Mouse (Mus musculus) large intestine, adult 2 months (tissue): ENCODE measurements around the gene Cdc37. TPM values are rescaled to one million over a fixed set of nuclear protein-coding genes. Genes with fewer than 3 reads are reported as not detected.

Source experiments
- DNase-seq: peaks from one replicate; pipeline ENCODE4 v3.0.0-alpha.2; 2012; ENCODE audit warnings: low read depth, low spot score
- WGBS: fragments of 180-500 bp; shearing (Covaris S2); methylation state at CpG from one replicate; pipeline ENCODE4 v1.1.7; 2018; 5-methylcytosine and 5-hydroxymethylcytosine counted together
- polyA plus RNA-seq: library from polyadenylated mRNA; depleted of rRNA; stranded (reverse); fragments of >200 nt; gene quantifications from 2 replicates; pipeline ENCODE4 v1.2.3, GENCODE M21; 2012

Cdc37 gene
- polyA plus RNA-seq, 1 experiment = 46.1 TPM

GRCm38 (mm10) chr9:21141922-21142321, 7.9 kb downstream of the Cdc37 start:
- no peak for DNase-seq
- WGBS = 78% methylated on average over 14 of the region's 14 CpGs

- no peak for DNase-seq
- 28% methylated on average over 4 of the region's 4 CpGs for WGBS
Observed at GRCm38 (mm10) chr9:21138386-21138785, 11.4 kb downstream of the Cdc37 start.

- peak; percentile 60 for DNase-seq
- 48% methylated on average over 3 of the region's 3 CpGs for WGBS
Observed at GRCm38 (mm10) chr9:21137229-21137628, 12.6 kb downstream of the Cdc37 start.

- 66% methylated on average over 6 of the region's 6 CpGs for WGBS
- DNase-seq = no peak
Observed at GRCm38 (mm10) chr9:21136401-21136800, 13.4 kb downstream of the Cdc37 start.

GRCm38 (mm10) chr9:21135941-21136381, 13.8 kb downstream of the Cdc37 start:
- WGBS = 28% methylated on average over 1 of the region's 1 CpGs
- DNase-seq = no peak

GRCm38 (mm10) chr9:21135329-21135890, 14.4 kb downstream of the Cdc37 start:
- no peak for DNase-seq

GRCm38 (mm10) chr9:21134595-21135328, 15.0 kb downstream of the Cdc37 start:
- no peak for DNase-seq
- 52% methylated on average over 9 of the region's 9 CpGs for whole genome bisulfite sequencing

More at GRCm38 (mm10) chr9:21135329-21135890, 14.4 kb downstream of the Cdc37 start:
- WGBS = 73% methylated on average over 4 of the region's 4 CpGs

- DNase-seq = no peak
- WGBS = 61% methylated on average over 9 of the region's 9 CpGs
Observed at GRCm38 (mm10) chr9:21133064-21133707, 16.6 kb downstream of the Cdc37 start.

GRCm38 (mm10) chr9:21132102-21132775, 17.5 kb downstream of the Cdc37 start:
- 67% methylated on average over 12 of the region's 12 CpGs for WGBS
- no peak for DNase-seq

GRCm38 (mm10) chr9:21131059-21131956, 18.5 kb downstream of the Cdc37 start, which contains the start of gene Tyk2:
Gene Tyk2, minus strand, starts transcription at chr9:21131243.
- DNase-seq = peak; percentile 95
- 5% methylated on average over 37 of the region's 37 CpGs for WGBS

GRCm38 (mm10) chr9:21126259-21126627, 23.5 kb downstream of the Cdc37 start:
- WGBS = 66% methylated on average over 2 of the region's 2 CpGs
- DNase-seq = no peak

- DNase-seq = no peak
Observed at GRCm38 (mm10) chr9:21125502-21126258, 24.1 kb downstream of the Cdc37 start.

GRCm38 (mm10) chr9:21124837-21125236, 24.9 kb downstream of the Cdc37 start:
- 82% methylated on average over 5 of the region's 5 CpGs for WGBS
- DNase-seq = no peak

More at GRCm38 (mm10) chr9:21125502-21126258, 24.1 kb downstream of the Cdc37 start:
- WGBS = 78% methylated on average over 9 of the region's 9 CpGs

GRCm38 (mm10) chr9:21121483-21121882, 28.3 kb downstream of the Cdc37 start:
- no peak for DNase-seq
- WGBS = 94% methylated on average over 16 of the region's 16 CpGs

- no peak for DNase-seq
- WGBS = 76% methylated on average over 6 of the region's 6 CpGs
Observed at GRCm38 (mm10) chr9:21117073-21117472, 32.7 kb downstream of the Cdc37 start.

- WGBS = 90% methylated on average over 8 of the region's 8 CpGs
- DNase-seq = no peak
Observed at GRCm38 (mm10) chr9:21115105-21115504, 34.7 kb downstream of the Cdc37 start.

GRCm38 (mm10) chr9:21114190-21114589, 35.6 kb downstream of the Cdc37 start:
- 89% methylated on average over 7 of the region's 7 CpGs for WGBS
- no peak for DNase-seq

GRCm38 (mm10) chr9:21113751-21114150, 36.0 kb downstream of the Cdc37 start:
- DNase-seq = no peak

More at GRCm38 (mm10) chr9:21113751-21114150, 36.0 kb downstream of the Cdc37 start:
- 72% methylated on average over 6 of the region's 6 CpGs for WGBS
